Mouse (Mus musculus) forelimb bud, embryonic 11.5 days (tissue): Measurements from ENCODE around the gene Hck.
A peak's percentile ranks its signal among the peaks of the same experiment; 100 is the strongest.

Source experiments
- DNase-seq: peaks from one replicate; pipeline ENCODE4 v3.0.0-alpha.2; 2012; ENCODE audit warnings: low read depth, low spot score

The Hck gene

GRCm38 (mm10) chr2:153090551-153091165 lies 17.6 kb upstream of the Hck start:
- DNase-seq = no peak

GRCm38 (mm10) chr2:153107046-153107766 lies 1.1 kb upstream of the Hck start:
- DNase-seq = peak; percentile 39

- no peak for DNase-seq
These were observed 466 bp upstream of the Hck start for GRCm38 (mm10) chr2:153107802-153108201.

GRCm38 (mm10) chr2:153109596-153109995 lies 1.3 kb downstream of the Hck start:
- no peak for DNase-seq

- DNase-seq = no peak
These were observed 3.0 kb downstream of the Hck start for GRCm38 (mm10) chr2:153111298-153111697.

GRCm38 (mm10) chr2:153115679-153116081 lies 7.4 kb downstream of the Hck start:
- no peak for DNase-seq

- no peak for DNase-seq
These were observed 8.8 kb downstream of the Hck start for GRCm38 (mm10) chr2:153117051-153117486.

GRCm38 (mm10) chr2:153119488-153119887 lies 11.2 kb downstream of the Hck start:
- no peak for DNase-seq

- no peak for DNase-seq
These were observed 11.9 kb downstream of the Hck start for GRCm38 (mm10) chr2:153120126-153120525.

GRCm38 (mm10) chr2:153121821-153122615 lies 13.8 kb downstream of the Hck start:
- no peak for DNase-seq

- DNase-seq = no peak
These were observed 14.4 kb downstream of the Hck start for GRCm38 (mm10) chr2:153122701-153123100.

- no peak for DNase-seq
These were observed 17.6 kb downstream of the Hck start for GRCm38 (mm10) chr2:153125875-153126274.

GRCm38 (mm10) chr2:153131019-153131418 lies 22.8 kb downstream of the Hck start:
- no peak for DNase-seq

GRCm38 (mm10) chr2:153134237-153134636 lies 26.0 kb downstream of the Hck start:
- no peak for DNase-seq

- DNase-seq = no peak
These were observed 27.9 kb downstream of the Hck start for GRCm38 (mm10) chr2:153136211-153136610.

GRCm38 (mm10) chr2:153139158-153139557 lies 30.9 kb downstream of the Hck start:
- no peak for DNase-seq

- no peak for DNase-seq
These were observed 31.8 kb downstream of the Hck start for GRCm38 (mm10) chr2:153139996-153140613.

GRCm38 (mm10) chr2:153142620-153143199 lies 34.4 kb downstream of the Hck start:
- peak; percentile 65 for DNase-seq

GRCm38 (mm10) chr2:153145346-153145745 lies 37.1 kb downstream of the Hck start:
- no peak for DNase-seq

GRCm38 (mm10) chr2:153147236-153147635 lies 39.0 kb downstream of the Hck start:
- DNase-seq = no peak

GRCm38 (mm10) chr2:153147715-153148114 lies 39.4 kb downstream of the Hck start:
- DNase-seq = peak; percentile 59

GRCm38 (mm10) chr2:153149742-153150141 lies 41.5 kb downstream of the Hck start:
- no peak for DNase-seq
